Mouse (Mus musculus) embryo, embryonic 10 days (tissue): Measurements from ENCODE around the gene Cyp2s1.
A peak's percentile ranks its signal among the peaks of the same experiment; 100 is the strongest.
"Not testable (repeated sequence)": the region's sequence is repeated elsewhere in the genome, so short reads cannot be mapped to it uniquely, and the experiment has no call there.

ENCODE experiments used
- DNase-seq: peaks from one replicate; pipeline ENCODE4 v3.0.0-alpha.2; 2015; ENCODE audit warnings: low spot score

Cyp2s1 gene

GRCm38 (mm10) chr7:25811716-25812115, 5.0 kb downstream of the Cyp2s1 start:
- no peak for DNase-seq

DNA sequence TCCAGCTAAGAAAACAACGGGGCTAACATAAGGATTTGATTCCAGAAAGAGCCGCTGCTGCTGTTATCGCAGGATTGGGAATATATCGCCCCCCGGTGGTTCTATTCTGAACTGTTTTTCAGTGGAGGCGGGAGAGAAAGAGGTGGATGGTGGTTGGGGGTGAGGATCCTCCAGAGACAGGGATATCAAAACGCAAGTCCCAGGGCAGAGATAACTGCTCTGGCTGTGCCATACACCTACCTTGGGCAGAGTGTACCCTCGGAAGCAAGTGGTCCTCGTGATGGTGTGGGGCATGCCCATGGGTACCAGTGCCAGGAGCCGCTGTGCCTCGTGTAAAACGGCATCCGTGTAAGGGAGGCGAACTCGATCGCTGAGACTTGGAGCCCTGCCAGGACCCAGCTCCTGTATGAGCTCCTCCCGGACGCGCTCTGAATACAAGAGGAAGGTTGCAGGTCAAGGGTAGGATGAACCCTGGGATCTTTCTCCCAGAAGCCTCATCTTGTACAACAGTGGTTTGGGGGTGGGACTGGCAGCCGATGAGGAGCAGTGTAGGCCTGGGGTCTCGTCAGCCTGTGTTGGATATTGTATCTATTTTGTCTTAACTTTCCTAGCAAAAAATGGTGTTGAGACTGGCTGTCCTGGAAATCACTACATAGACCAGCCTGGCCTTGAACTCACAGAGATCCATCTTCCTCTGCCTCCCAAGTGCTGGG, 10.9 kb downstream of the Cyp2s1 start:
- DNase-seq: peak; percentile 69

GRCm38 (mm10) chr7:25804792-25805191, 11.9 kb downstream of the Cyp2s1 start:
- no peak for DNase-seq

DNA sequence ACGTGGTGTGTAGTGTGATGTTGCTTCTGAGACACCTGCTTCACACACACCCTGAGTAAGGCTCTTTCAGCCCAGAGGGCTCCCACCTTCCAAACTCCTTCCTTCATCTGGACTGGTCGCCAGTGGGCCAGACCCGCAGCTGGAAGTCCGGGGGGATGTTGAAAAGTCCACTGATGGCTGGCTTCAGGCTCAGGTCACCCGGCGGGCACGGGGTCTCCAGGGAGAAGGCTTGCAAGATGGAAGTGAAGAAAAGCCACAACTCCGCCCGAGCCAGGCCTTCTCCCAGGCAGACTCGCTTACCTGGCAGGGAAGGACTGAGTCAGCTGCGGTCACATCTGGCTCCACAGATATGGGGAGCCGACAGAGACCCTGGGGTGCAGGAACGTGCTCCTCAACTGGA, 13.3 kb downstream of the Cyp2s1 start:
- no peak for DNase-seq

DNA sequence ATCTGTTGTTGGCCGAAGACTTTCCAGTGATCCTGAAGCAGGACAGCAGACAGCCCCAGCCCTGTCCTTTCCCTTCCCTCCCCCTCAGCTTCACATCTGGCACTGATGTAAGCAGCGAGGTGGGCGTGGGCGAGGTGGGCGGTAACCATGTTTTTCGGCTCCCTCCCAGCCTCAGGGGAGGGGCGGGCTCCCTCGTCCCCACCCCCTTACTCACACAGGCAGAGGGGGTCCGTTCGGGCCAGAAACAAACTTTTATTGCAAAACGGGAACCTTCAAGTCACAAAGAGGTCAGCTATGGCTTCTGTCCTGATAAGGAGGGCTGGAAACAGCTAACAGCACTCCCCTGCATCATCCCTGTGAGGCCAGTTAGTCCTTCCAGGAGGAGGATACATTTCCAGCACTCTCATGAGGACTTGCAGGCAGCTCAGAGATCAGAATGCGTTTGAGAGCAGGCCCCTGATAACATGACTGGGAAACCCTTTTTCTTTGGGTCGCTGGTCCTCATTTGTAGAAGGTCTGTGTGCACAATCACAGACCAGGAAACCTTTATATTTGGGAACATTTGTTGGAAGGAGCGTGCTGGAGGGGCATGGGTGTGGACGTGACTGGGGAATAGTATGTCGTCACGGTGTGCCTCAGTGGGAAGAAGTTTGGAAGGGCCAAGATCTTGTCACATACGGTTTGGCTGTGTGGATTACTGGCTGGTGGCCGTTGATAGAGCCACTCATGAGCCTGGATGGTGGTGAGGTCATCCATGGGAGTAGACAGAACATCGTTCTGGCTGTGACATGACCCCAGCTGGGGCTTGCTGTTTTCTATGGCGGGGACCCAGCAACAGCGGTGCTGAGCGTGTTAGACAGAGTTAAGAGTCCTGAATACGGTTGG, 14.2 kb downstream of the Cyp2s1 start:
- peak; percentile 86 for DNase-seq

- DNase-seq: no peak
Observed at GRCm38 (mm10) chr7:25801031-25801430, 15.7 kb downstream of the Cyp2s1 start.

- DNase-seq: no peak
Observed at GRCm38 (mm10) chr7:25799369-25799768, 17.3 kb downstream of the Cyp2s1 start.

DNA sequence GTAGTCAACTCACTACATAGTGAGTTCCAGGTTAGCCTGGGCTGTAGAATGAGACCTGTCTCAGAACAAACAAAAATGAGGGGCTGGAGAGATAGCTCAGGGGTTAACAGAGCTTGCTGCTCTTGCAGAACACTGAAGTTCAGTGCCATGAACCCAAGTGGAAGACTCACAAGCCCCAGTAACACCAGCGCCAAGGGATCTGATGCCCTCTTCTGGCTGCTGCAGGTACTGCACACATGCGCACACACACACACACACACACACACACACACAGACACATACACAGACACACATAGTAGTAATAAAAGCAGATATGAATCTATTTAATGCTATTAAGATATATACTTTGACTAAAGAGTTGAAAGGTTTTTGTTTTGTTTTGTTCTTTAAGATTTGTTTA, 18.2 kb downstream of the Cyp2s1 start:
- no peak for DNase-seq

DNA sequence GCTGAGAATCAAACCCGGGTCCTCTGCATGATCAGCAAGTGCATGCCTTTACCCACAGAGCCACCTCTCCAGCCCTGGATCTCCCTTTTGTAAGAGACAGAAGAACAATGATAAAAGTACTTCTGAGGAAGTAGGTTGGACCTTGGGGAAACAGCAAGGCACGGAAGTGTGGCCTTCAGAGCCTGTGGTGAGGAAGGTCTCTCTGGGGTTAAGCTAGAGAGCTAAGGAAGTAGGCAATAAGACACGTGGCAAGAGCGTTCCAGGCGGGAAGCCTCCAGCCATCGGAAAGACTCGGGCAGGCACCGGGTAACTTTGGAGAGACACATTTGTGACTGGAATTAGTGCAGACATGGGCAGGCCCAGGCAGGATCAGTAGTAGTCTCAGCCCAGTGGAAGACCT, 21.9 kb downstream of the Cyp2s1 start:
- DNase-seq: no peak

DNA sequence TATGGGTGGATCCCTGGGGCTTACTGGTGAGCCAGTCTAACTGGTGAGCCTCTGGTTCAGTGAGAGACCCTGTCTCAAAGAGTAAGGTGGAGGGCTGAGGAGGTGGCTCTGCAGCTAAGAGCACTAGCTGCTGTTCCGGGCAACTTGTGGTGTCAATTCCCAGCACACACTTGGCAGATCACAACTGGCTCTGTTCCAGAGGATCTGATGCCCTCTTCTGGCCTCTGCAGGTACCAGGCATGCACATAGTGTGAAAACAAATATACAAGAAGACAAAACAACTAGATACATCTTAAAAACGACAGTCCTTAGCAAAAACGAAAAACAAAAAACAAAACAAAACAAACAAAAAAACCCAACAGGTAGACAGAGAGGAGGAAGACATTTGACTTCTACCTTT, 23.0 kb downstream of the Cyp2s1 start:
- DNase-seq: no peak

DNA sequence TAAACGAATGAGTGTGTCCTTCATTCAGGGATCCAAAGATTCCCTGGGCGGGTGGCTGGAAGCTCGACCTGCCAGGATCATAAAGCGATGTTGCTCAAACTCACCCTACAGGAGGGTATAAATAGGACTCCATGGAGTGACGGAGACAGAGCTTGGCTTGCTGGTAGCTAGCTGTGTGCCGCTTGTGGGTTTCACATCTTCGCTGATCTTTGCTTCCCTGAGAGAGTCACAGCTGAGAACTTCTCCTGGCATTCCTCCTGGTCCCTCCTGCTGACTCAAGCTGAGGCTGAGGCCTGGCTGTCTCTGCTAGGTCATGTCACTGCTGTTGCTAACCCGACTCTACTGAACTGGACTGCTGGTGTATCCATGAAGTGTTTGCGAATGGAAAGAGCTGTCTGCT, 23.7 kb downstream of the Cyp2s1 start:
- not testable (repeated sequence) for DNase-seq

- DNase-seq: no peak
Observed at GRCm38 (mm10) chr7:25790615-25791014, 26.1 kb downstream of the Cyp2s1 start.

GRCm38 (mm10) chr7:25789129-25789440, 27.6 kb downstream of the Cyp2s1 start:
- no peak for DNase-seq

GRCm38 (mm10) chr7:25788220-25789128, 28.2 kb downstream of the Cyp2s1 start, which contains the start of gene Axl:
Gene Axl, minus strand, starts transcription at chr7:25788705.
- peak; percentile 67 for DNase-seq

- DNase-seq: no peak
Observed at GRCm38 (mm10) chr7:25787456-25788219, 29.1 kb downstream of the Cyp2s1 start.

DNA sequence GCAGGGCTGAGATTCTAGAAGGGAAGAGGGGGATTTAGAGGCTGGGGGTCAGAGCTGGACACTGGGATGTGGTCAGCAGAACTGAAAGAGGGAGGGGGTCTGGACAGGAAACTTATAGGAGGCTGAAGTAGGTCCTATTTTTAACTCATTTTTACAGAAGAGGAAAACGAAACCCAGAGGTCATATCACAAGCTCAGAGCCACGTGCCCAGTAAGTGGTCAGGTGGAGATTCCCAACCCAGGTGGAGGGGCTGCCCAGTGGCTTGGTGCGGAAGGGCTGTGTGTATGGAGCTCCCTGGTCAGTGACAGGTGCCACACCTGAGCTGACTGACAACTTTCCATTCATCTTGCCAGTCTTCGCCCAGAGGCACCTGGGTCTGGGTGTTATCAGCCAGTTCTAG, 29.7 kb downstream of the Cyp2s1 start:
- DNase-seq: no peak

DNA sequence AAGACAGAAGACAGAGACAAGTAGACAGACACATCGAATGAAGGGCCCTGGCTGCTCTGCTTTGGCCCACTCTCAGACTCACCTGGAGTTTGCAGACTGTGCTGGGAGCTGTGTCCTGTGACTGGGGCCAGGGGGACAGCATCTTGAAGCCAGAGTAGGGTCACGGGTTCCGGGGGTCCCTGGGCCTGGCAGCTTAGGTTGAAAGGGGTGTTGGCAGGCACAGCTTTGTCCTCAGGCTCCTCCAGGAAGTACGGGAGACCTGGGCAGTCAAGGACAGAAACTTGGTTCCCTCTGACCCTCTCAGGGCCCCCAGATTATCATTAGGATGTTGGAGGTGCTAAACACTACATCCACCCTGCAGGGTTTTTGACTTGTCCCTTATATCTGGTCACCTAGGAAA, 31.0 kb downstream of the Cyp2s1 start:
- DNase-seq: no peak

DNA sequence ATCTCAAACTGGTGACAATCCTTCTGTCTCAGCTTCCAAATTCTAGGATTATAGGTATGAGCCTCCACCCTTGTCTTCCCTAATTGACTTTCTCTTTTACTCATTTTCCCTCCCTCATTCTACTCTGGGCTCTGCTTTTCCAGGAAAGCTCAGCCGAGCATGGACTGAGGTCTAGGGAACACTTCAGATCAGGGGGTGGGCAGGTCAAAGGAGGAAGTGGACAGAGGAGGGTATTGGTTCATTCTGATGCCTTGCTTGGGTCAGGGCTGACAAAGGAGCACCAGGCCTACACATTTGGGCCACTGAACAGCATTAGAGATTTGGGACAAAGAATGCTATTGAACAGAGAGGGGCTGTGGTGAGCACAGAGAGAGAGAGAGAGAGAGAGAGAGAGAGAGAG, 31.9 kb downstream of the Cyp2s1 start:
- DNase-seq: no peak

DNA sequence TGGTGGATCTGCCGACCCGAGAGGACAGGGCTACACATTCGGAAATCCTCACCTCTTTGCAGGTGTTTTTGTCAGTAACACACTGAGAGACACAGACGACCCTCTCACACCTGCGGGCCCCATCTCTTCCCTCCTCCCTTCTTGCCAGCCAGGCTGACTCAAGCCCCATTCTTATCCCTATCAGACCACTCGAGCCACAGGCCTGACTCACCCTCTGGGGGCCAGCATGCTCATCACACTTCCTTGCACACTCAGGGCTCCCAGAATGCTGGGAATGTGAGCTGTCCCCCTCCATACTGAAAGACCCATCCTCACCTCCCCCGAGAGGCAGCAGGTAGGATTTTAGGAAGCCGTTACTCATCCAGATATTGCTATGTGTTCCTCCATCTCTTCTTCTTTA, 33.0 kb downstream of the Cyp2s1 start:
- DNase-seq: no peak

DNA sequence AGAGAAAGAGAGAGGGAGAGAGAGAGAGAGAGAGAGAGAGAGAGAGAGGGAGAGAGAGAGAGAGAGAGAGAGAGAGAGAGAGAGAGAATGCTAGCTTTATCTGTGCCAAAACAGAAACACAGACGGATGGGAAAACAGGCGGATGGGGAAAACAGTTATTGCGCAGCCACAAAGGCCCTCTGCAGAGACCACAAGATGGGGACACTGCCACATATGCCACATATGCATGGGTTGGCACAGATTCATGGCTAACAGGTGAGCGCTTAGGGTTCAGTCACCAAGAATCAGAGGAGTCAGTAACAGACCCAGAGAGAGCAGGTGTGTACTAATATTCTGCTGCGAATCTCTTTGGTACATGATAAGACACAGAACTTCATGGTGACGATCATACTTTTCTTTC, 34.0 kb downstream of the Cyp2s1 start:
- DNase-seq: no peak

- DNase-seq: no peak
Observed at GRCm38 (mm10) chr7:25781937-25782610, 34.6 kb downstream of the Cyp2s1 start.
